Mouse (Mus musculus) E14TG2a.4 (cell line): ENCODE measurements at regions not wholly inside any gene's neighbourhood (a gene's known extent, or its start where the extent isn't known, plus 50 kb on each side); places are given as distances from the start of the nearest gene placed in this dataset.

Source experiments
- CTCF ChIP-seq: conservative IDR thresholded peaks from 2 replicates; pipeline ENCODE4 v1.5.1; 2014; ENCODE audit warnings: low read length
- NANOG ChIP-seq: IDR thresholded peaks from 2 replicates; pipeline ENCODE4 v1.6.1; 2014; ENCODE audit warnings: borderline replicate concordance, low read length, mixed read lengths

- TF ChIP-seq CTCF (no peak), NANOG (no peak)
These were observed 163.5 kb upstream of the Tbx18 start for GRCm38 (mm10) chr9:87894596-87894995.
